Mouse (Mus musculus): ENCODE results near the gene Aoc1. TPM values are rescaled to one million over a fixed set of nuclear protein-coding genes. Genes with fewer than 3 reads are reported as not detected.

Aoc1 gene
- polyA plus RNA-seq, 1 experiment, result 7.3 TPM

GRCm38 (mm10) chr6:48833515-48833914 is 39.2 kb upstream of the Aoc1 start:
- H3K27me3 ChIP-seq (replicated peaks; ENCODE audit: control insufficient read depth, insufficient read depth, low read length), result no peaks in the 10 kb centered on the region
- peaks cover 16% of the 10 kb centered on the region for H3K36me3 ChIP-seq (ENCODE audit: control insufficient read depth, insufficient read depth, low read length)
- H3K4me1 ChIP-seq (ENCODE audit: control insufficient read depth, insufficient read depth, low read length), result peaks cover 3% of the 10 kb centered on the region; the same call in 1 of the 2 replicates
- no peak overlapping the region for H3K4me3 ChIP-seq (ENCODE audit: insufficient read depth, low read depth, low read length)
- DNase-seq, result no peak
- TF ChIP-seq POLR2A (IDR thresholded peaks at IDR 0.05; ENCODE audit: low read depth, low read length) (no peak), CTCF (conservative IDR thresholded peaks at IDR 0.05; ENCODE audit: insufficient read depth, insufficient read length, low read depth, low read length) (no peak)
- H3K27ac ChIP-seq (ENCODE audit: insufficient read depth, low read depth, low read length), result no peak overlapping the region
- 97% methylated on average over 4 of the region's 4 CpGs for WGBS

- H3K4me1 ChIP-seq (ENCODE audit: control insufficient read depth, insufficient read depth, low read length), result peaks cover 8% of the 10 kb centered on the region; the same call in 1 of the 2 replicates
- DNase-seq, result no peak
- TF ChIP-seq CTCF (conservative IDR thresholded peaks at IDR 0.05; ENCODE audit: insufficient read depth, insufficient read length, low read depth, low read length) (no peak), POLR2A (IDR thresholded peaks at IDR 0.05; ENCODE audit: low read depth, low read length) (no peak)
- 82% methylated on average over 5 of the region's 5 CpGs for WGBS
- H3K27ac ChIP-seq (ENCODE audit: insufficient read depth, low read depth, low read length), result no peak overlapping the region
- H3K36me3 ChIP-seq (ENCODE audit: control insufficient read depth, insufficient read depth, low read length), result peaks cover 16% of the 10 kb centered on the region
- H3K27me3 ChIP-seq (replicated peaks; ENCODE audit: control insufficient read depth, insufficient read depth, low read length), result no peaks in the 10 kb centered on the region
- no peak overlapping the region for H3K4me3 ChIP-seq (ENCODE audit: insufficient read depth, low read depth, low read length)
These were observed 37.5 kb upstream of the Aoc1 start for GRCm38 (mm10) chr6:48835241-48835640.

GRCm38 (mm10) chr6:48836146-48836545 is 36.5 kb upstream of the Aoc1 start:
- peaks cover 16% of the 10 kb centered on the region for H3K36me3 ChIP-seq (ENCODE audit: control insufficient read depth, insufficient read depth, low read length)
- H3K4me1 ChIP-seq (ENCODE audit: control insufficient read depth, insufficient read depth, low read length), result peaks cover 8% of the 10 kb centered on the region; the same call in 1 of the 2 replicates
- H3K4me3 ChIP-seq (ENCODE audit: insufficient read depth, low read depth, low read length), result no peak overlapping the region
- TF ChIP-seq CTCF (conservative IDR thresholded peaks at IDR 0.05; ENCODE audit: insufficient read depth, insufficient read length, low read depth, low read length) (no peak), POLR2A (IDR thresholded peaks at IDR 0.05; ENCODE audit: low read depth, low read length) (no peak)
- DNase-seq, result no peak
- no peak overlapping the region for H3K27ac ChIP-seq (ENCODE audit: insufficient read depth, low read depth, low read length)
- no peaks in the 10 kb centered on the region for H3K27me3 ChIP-seq (replicated peaks; ENCODE audit: control insufficient read depth, insufficient read depth, low read length)
- 87% methylated on average over 5 of the region's 5 CpGs for WGBS

GRCm38 (mm10) chr6:48837516-48837915 is 35.2 kb upstream of the Aoc1 start:
- TF ChIP-seq CTCF (conservative IDR thresholded peaks at IDR 0.05; ENCODE audit: insufficient read depth, insufficient read length, low read depth, low read length) (no peak), POLR2A (IDR thresholded peaks at IDR 0.05; ENCODE audit: low read depth, low read length) (no peak)
- DNase-seq, result no peak
- no peaks in the 10 kb centered on the region for H3K27me3 ChIP-seq (replicated peaks; ENCODE audit: control insufficient read depth, insufficient read depth, low read length)
- peaks cover 8% of the 10 kb centered on the region; the same call in 1 of the 2 replicates for H3K4me1 ChIP-seq (ENCODE audit: control insufficient read depth, insufficient read depth, low read length)
- WGBS, result 77% methylated on average over 7 of the region's 7 CpGs
- peaks cover 16% of the 10 kb centered on the region for H3K36me3 ChIP-seq (ENCODE audit: control insufficient read depth, insufficient read depth, low read length)
- H3K4me3 ChIP-seq (ENCODE audit: insufficient read depth, low read depth, low read length), result no peak overlapping the region
- H3K27ac ChIP-seq (ENCODE audit: insufficient read depth, low read depth, low read length), result no peak overlapping the region

- 0 out of 2 replicates have a peak overlapping the region, but pooled peaks have one; percentile 27 for H3K27ac ChIP-seq (ENCODE audit: insufficient read depth, low read depth, low read length)
- no peak for DNase-seq
- H3K4me3 ChIP-seq (ENCODE audit: insufficient read depth, low read depth, low read length), result 0 out of 2 replicates have a peak overlapping the region, but pooled peaks have one; percentile 11
- peaks cover 12% of the 10 kb centered on the region; the same call in 1 of the 2 replicates for H3K4me1 ChIP-seq (ENCODE audit: control insufficient read depth, insufficient read depth, low read length)
- TF ChIP-seq CTCF (conservative IDR thresholded peaks at IDR 0.05; ENCODE audit: insufficient read depth, insufficient read length, low read depth, low read length), result no peak
- TF ChIP-seq POLR2A (IDR thresholded peaks at IDR 0.05; ENCODE audit: low read depth, low read length), result no peak
- no peaks in the 10 kb centered on the region for H3K27me3 ChIP-seq (replicated peaks; ENCODE audit: control insufficient read depth, insufficient read depth, low read length)
- WGBS, result 60% methylated on average over 6 of the region's 6 CpGs
- peaks cover 13% of the 10 kb centered on the region for H3K36me3 ChIP-seq (ENCODE audit: control insufficient read depth, insufficient read depth, low read length)
These were observed 34.2 kb upstream of the Aoc1 start for GRCm38 (mm10) chr6:48838321-48839080.

GRCm38 (mm10) chr6:48840371-48840969 is 32.2 kb upstream of the Aoc1 start, which contains the start of gene Tmem176a:
Tmem176a (plus strand) TSS chr6:48840919.
- DNase-seq, result peak; percentile 79
- Histone ChIP-seq H3K4me3 (ENCODE audit: insufficient read depth, low read depth, low read length) (peak within 1 kb of the TSS; percentile 63), H3K36me3 (ENCODE audit: control insufficient read depth, insufficient read depth, low read length) (peaks cover 9% of the 10 kb centered on the region; the same call in 1 of the 2 replicates), H3K27me3 (replicated peaks; ENCODE audit: control insufficient read depth, insufficient read depth, low read length) (no peaks in the 10 kb centered on the region), H3K27ac (ENCODE audit: insufficient read depth, low read depth, low read length) (peak within 1 kb of the TSS; percentile 91), H3K4me1 (ENCODE audit: control insufficient read depth, insufficient read depth, low read length) (peaks cover 13% of the 10 kb centered on the region; the same call in 1 of the 2 replicates)
- WGBS, result under 1% methylated on average over 7 of the region's 7 CpGs
- no peak for TF ChIP-seq CTCF (conservative IDR thresholded peaks at IDR 0.05; ENCODE audit: insufficient read depth, insufficient read length, low read depth, low read length)
- no peak for TF ChIP-seq POLR2A (IDR thresholded peaks at IDR 0.05; ENCODE audit: low read depth, low read length)
